Mouse (Mus musculus) neural tube, embryonic 14.5 days (tissue): ENCODE results near the gene Rplp2. TPM values are rescaled to one million over a fixed set of nuclear protein-coding genes. Genes with fewer than 3 reads are reported as not detected.
A peak's percentile ranks its signal among the peaks of the same experiment; 100 is the strongest.

Experiments used
- ATAC-seq: fragments of 200-750 bp; cut with Nextera tagmentation; 2 replicates; pipeline ENCODE4 v1.8.0; 2017; ENCODE audit warnings: low read depth, mild to moderate bottlenecking, moderate TSS enrichment, moderate library complexity
- H3K27ac ChIP-seq: fragments of 300-500 bp; sonication (generic); 2 replicates; pipeline ENCODE4 v1.5.1; 2014; ENCODE audit warnings: low read depth, mild to moderate bottlenecking, control low read depth, low read length, moderate library complexity, mixed read lengths
- H3K27me3 ChIP-seq: fragments of 300-500 bp; sonication (generic); 2 replicates; pipeline ENCODE4 v1.6.1; 2014; ENCODE audit warnings: low read length; ENCODE audit not compliant: control insufficient read depth, insufficient read depth
- H3K36me3 ChIP-seq: fragments of 300-500 bp; sonication (generic); 2 replicates; pipeline ENCODE4 v1.6.1; 2014; ENCODE audit warnings: low read length, mixed read lengths; ENCODE audit not compliant: control insufficient read depth, insufficient read depth
- H3K4me1 ChIP-seq: fragments of 300-500 bp; sonication (generic); 2 replicates; pipeline ENCODE4 v1.6.1; 2014; ENCODE audit warnings: low read length; ENCODE audit not compliant: control insufficient read depth, insufficient read depth
- H3K4me2 ChIP-seq: fragments of 300-500 bp; sonication (generic); 2 replicates; pipeline ENCODE4 v1.6.1; 2014; ENCODE audit warnings: mild to moderate bottlenecking, low read depth, low read length, control low read depth
- H3K4me3 ChIP-seq: fragments of 300-500 bp; sonication (generic); 2 replicates; pipeline ENCODE4 v1.5.1; 2014; ENCODE audit warnings: low read depth, low read length, control low read depth, mixed read lengths
- H3K9ac ChIP-seq: fragments of 300-500 bp; sonication (generic); replicated peaks from 2 replicates; pipeline ENCODE4 v1.6.1; 2014; ENCODE audit warnings: low read depth, mild to moderate bottlenecking, control low read depth, low read length, mixed read lengths
- H3K9me3 ChIP-seq: fragments of 300-500 bp; sonication (generic); 2 replicates; pipeline ENCODE4 v1.6.1; 2016; ENCODE audit warnings: low read length; ENCODE audit not compliant: control insufficient read depth
- WGBS: fragments of 180-500 bp; shearing (Covaris S2); extraction: QIAGEN DNeasy Blood & Tissue Kit; methylation state at CpG from one replicate; pipeline ENCODE4 v1.1.7; 2014; 5-methylcytosine and 5-hydroxymethylcytosine counted together
- polyA plus RNA-seq: library from polyadenylated mRNA; unstranded; fragments of >200 nt; fragmentation: Nextera tagmentation; extraction: Ambion mirVana; gene quantifications from 2 replicates; pipeline ENCODE4 v1.2.1, GENCODE M21; 2014

Gene Rplp2
- polyA plus RNA-seq, 1 experiment from 2014 or later: 691 TPM

DNA sequence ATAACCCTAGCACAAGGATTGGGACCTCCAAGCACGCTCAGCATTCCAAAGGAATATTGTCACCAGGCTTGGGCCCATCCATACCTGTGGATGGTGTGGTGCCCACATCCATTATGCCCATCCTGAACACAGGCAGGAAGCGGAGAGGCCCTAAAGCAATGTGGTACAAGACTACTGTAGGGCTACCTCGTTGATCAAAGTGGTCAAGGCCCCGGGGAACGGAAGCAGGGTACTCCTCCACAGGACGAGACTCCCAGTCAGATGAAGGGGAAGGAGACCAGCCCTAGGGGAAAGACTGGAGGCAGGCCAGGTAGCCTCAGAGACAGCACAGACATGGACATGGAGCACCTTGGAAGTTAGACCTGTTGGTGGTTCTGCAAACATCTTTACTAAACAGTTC, 25.6 kb downstream of the Rplp2 start:
- no peak for ATAC-seq
- H3K27me3 ChIP-seq: no peaks in the 10 kb centered on the region
- H3K4me1 ChIP-seq: peaks cover 33% of the 10 kb centered on the region
- no peak overlapping the region for H3K4me3 ChIP-seq
- H3K9ac ChIP-seq: no peak overlapping the region
- H3K27ac ChIP-seq: no peak overlapping the region
- 95% methylated on average over 6 of the region's 6 CpGs for WGBS
- H3K36me3 ChIP-seq: peaks cover 17% of the 10 kb centered on the region
- no peaks in the 10 kb centered on the region for H3K9me3 ChIP-seq
- no peak overlapping the region for H3K4me2 ChIP-seq

DNA sequence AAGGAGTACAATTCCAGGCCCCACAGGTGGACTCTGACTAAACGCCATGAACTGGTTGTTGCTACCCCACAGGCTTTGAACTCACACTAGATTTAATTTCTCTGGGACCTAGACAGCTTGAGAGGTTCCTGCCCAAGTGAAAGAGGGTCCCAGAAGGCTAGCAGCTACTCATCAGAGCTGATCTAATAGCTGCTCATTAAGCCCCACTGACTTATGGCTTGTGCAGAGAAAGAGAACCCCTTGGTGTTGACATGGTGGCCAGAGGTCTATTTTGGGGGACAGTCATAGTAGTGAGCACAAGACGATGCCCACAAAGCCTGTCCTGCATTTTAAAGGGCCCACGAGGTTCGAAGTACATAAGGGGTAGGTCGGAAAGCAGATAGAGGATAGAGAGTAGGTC, 27.0 kb downstream of the Rplp2 start:
- 8% methylated on average over 5 of the region's 5 CpGs for WGBS
- peak overlapping the region; percentile 88 for H3K4me2 ChIP-seq
- H3K9me3 ChIP-seq: no peaks in the 10 kb centered on the region
- no peak overlapping the region for H3K27ac ChIP-seq
- peak overlapping the region; percentile 68 for H3K4me3 ChIP-seq
- no peak for ATAC-seq
- no peaks in the 10 kb centered on the region for H3K27me3 ChIP-seq
- H3K36me3 ChIP-seq: peaks cover 17% of the 10 kb centered on the region
- H3K4me1 ChIP-seq: peaks cover 27% of the 10 kb centered on the region
- peak overlapping the region; percentile 84 for H3K9ac ChIP-seq

DNA sequence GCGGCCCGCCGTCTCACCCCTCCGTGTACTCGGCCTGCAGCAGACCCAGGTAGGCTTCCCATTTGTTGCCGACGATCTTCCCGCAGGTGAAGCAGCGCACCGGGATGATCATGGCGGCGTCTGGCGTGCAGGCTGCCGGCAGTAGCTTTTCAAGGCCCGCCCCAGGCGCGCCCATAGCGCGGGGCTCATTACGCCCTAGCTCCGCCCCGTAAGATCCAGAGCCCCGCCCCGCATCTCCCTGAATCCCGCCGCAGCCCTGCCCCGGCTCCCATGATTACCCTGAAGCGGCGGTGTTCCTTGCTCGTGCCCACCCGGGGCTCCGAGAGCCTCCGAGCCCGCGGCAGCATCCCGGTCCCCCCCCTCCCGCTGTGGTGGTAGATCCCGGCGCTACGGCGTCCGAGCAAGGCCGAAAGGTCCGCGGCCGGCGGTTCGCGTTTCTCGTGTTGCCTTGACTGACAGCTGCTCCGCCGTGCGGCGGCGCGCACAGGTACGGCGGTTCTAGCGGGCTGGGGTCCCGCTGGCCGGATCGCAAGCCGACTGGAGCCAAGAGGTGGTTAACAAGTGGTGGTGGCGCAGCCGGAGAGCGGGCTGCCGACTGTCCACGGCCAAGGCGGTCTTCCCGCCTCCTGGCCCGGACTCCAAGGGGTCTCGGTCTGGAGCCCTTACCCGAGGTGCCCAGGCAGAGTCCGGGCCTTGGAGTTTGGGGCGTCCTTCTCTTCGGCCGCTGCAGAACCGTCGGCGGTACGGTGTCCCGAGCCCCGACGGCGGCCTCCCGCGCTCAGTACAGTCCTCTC, 28.0 kb downstream of the Rplp2 start, which contains the start of the genes Polr2l and Tspan4:
Gene Polr2l, minus strand, starts transcription at position 122 of the 794 bp plus-strand sequence.
Gene Tspan4, plus strand, starts transcription at position 230 of the 794 bp plus-strand sequence.
- WGBS: under 1% methylated on average over 86 of the region's 87 CpGs

DNA sequence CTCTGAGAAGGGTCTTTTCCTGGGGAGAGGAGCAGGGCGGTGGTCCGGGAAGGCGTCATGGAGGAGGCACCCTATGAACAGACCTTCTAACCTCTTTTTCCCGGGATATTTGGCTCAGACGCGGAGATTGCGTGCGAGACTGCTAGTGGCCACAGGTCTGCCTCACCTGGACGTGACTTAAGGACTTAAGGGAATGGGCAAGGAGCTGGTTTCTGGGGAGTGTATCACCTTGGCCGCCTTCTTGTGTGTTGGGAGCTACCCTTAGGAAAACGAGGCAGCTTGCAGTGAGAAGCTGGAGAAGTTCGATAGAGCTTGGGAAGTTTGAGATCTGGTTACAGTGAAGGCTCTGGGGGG, 28.6 kb downstream of the Rplp2 start:
- Histone ChIP-seq H3K4me1 (peaks cover 19% of the 10 kb centered on the region), H3K27me3 (no peaks in the 10 kb centered on the region), H3K9me3 (no peaks in the 10 kb centered on the region), H3K9ac (peak overlapping the region; percentile 84; the same call in 1 of the 2 replicates), H3K4me3 (peak overlapping the region; percentile 68), H3K36me3 (peaks cover 8% of the 10 kb centered on the region), H3K4me2 (peak overlapping the region; percentile 88), H3K27ac (no peak overlapping the region)
- ATAC-seq: no peak; the same call in 1 of the 2 replicates
- 4% methylated on average over 11 of the region's 12 CpGs for WGBS

More for the DNA sequence above, 28.0 kb downstream of the Rplp2 start, which contains the start of the genes Polr2l and Tspan4:
- Histone ChIP-seq H3K4me3 (peak within 1 kb of the TSS; percentile 68), H3K27ac (peak within 1 kb of the TSS; percentile 85), H3K4me2 (peak within 1 kb of the TSS; percentile 88), H3K27me3 (no peaks in the 10 kb centered on the region), H3K36me3 (peaks cover 12% of the 10 kb centered on the region), H3K9ac (peak within 1 kb of the TSS; percentile 84), H3K4me1 (peaks cover 19% of the 10 kb centered on the region), H3K9me3 (no peaks in the 10 kb centered on the region)
- peak; percentile 80 for ATAC-seq

DNA sequence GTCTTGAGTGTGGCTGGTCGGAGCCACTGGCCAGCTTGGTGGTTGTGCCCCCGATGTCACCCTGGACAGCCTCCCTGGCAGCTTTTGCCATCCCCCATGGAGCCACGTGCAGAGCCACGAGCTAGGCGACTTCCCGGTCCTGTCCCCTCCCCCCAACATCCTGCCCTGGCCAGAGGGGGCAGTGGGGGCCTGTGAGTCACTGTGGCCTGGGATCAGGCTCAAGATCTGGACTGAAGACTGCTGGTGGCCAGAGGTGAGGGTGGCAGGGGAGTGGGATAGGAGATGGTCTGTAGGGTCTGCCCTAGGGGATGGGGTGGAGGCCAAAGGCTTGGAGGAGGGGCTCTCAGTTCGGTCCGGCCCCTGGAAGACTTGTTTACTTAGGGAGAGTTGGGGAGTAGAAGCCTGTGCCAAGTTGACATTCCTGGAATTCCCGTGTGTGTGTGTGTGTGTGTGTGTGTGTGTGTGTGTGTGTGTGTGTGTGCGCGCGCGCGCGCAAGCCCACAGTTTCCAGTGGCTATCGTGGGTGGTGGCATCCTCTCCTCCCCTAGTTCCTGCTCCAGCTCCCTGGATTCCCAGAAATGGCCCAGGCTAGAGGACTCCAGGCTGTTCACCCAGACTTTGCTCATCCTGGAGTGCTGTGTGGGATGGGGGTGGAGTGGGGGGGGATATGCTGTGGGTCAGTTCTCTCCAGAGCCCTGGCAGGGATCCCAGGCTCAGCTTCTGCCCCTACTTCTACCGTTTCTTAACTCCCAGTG, 29.2 kb downstream of the Rplp2 start:
- H3K4me1 ChIP-seq: peaks cover 23% of the 10 kb centered on the region
- 6% methylated on average over 16 of the region's 17 CpGs for WGBS
- no peaks in the 10 kb centered on the region for H3K9me3 ChIP-seq
- peak overlapping the region; percentile 23; the same call in 1 of the 2 replicates for H3K27ac ChIP-seq
- peak overlapping the region; percentile 88 for H3K4me2 ChIP-seq
- ATAC-seq: no peak; the same call in 1 of the 2 replicates
- no peak overlapping the region for H3K9ac ChIP-seq
- peaks cover 1% of the 10 kb centered on the region; the same call in 1 of the 2 replicates for H3K36me3 ChIP-seq
- peak overlapping the region; percentile 68; the same call in 1 of the 2 replicates for H3K4me3 ChIP-seq
- H3K27me3 ChIP-seq: no peaks in the 10 kb centered on the region

DNA sequence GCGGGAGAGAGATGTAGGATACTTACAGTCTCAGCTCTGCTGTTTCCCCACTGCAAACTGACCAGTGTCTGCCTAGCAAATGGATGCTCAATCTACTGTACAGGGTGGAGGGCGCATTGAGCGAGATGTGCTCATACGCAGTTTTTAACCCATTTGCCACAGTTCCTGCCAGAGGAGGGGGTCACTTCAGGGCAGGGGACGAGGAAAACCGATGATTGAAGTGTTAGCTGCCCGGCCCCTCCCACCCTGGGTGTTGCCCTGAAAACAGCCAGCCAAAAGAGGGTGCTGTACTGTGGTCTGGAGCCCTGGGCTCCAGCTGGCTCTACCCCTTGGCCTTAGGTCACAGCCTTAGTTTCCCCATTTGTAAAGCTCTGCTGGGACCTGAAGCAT, 29.8 kb downstream of the Rplp2 start:
- Histone ChIP-seq H3K4me3 (no peak overlapping the region), H3K9ac (no peak overlapping the region), H3K27ac (peak overlapping the region; percentile 23; the same call in 1 of the 2 replicates), H3K36me3 (no peaks in the 10 kb centered on the region; the same call in 1 of the 2 replicates), H3K4me2 (no peak overlapping the region; the same call in 1 of the 2 replicates), H3K9me3 (no peaks in the 10 kb centered on the region), H3K27me3 (no peaks in the 10 kb centered on the region), H3K4me1 (peaks cover 27% of the 10 kb centered on the region)
- no peak for ATAC-seq
- 18% methylated on average over 7 of the region's 7 CpGs for WGBS

DNA sequence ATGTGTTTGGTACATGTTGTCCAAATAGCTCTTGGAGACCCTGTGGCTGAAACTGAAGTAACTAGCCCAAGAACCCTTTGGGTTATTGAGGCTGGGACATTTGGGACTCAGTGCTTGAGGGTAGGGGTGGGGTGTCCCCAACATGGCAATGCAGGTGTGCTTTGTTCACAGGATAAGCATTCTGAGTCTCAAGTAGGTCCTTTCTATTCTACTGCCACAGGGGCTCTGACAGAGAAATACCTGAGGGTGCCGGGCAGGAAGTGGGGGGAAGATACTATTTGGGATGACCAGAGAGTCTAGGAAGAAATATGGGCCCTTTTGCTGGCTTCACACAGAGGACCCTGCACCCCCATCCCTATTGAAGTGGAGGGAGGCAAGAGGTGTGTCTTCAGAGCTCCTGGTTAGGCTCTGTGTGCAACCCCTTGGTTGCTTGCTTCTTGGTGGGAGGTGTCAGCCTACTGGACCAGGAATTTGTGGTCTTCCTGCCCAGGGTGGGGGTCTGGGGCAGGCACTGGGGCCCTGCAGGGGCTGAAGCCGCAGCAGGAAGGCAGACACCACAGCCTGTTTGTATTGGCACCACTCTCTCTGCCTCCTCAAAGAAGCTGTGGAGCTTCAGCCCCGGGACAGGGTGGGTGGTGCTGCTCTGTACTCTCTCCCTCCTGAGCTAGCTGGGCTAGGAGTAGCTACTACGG, 30.6 kb downstream of the Rplp2 start:
- 77% methylated on average over 4 of the region's 4 CpGs for WGBS
- Histone ChIP-seq H3K4me1 (peaks cover 32% of the 10 kb centered on the region), H3K27me3 (peaks cover 4% of the 10 kb centered on the region; the same call in 1 of the 2 replicates), H3K9ac (no peak overlapping the region), H3K27ac (no peak overlapping the region), H3K4me2 (no peak overlapping the region), H3K4me3 (no peak overlapping the region), H3K9me3 (no peaks in the 10 kb centered on the region), H3K36me3 (no peaks in the 10 kb centered on the region)
- ATAC-seq: no peak

DNA sequence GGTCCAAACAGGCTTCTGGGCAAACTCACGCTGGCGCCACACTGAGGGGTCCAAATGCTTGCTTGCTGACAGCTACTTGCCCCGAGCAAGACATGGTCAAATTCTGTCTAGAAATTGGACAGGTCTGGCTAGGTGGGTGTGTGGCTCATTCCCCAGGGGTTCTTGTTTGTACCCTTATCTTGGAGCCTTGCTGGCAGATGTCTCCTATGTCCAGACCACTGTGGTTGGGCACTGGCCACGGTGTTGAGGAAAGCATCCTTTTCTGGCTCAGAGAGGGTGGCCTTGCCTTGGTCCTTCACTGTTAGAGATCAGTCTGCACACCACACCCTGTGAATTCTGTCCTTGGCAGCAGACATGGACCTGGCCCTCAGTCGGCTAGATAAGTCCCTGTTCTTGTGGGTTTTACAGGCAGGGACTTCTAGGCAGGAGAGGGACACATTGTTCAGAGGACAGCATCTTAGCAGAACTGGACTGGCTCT, 31.1 kb downstream of the Rplp2 start:
- Histone ChIP-seq H3K4me1 (peaks cover 35% of the 10 kb centered on the region), H3K4me2 (no peak overlapping the region)
- ATAC-seq: no peak

More for the DNA sequence above, 31.1 kb downstream of the Rplp2 start:
- no peak overlapping the region for H3K4me3 ChIP-seq
- 89% methylated on average over 5 of the region's 5 CpGs for WGBS
- no peak overlapping the region for H3K27ac ChIP-seq
- H3K27me3 ChIP-seq: peaks cover 4% of the 10 kb centered on the region; the same call in 1 of the 2 replicates
- H3K9ac ChIP-seq: no peak overlapping the region
- H3K9me3 ChIP-seq: no peaks in the 10 kb centered on the region
- H3K36me3 ChIP-seq: no peaks in the 10 kb centered on the region
